Mouse (Mus musculus): ENCODE measurements at regions not wholly inside any gene's neighbourhood (a gene's known extent, or its start where the extent isn't known, plus 50 kb on each side); places are given as distances from the start of the nearest gene placed in this dataset.

DNA sequence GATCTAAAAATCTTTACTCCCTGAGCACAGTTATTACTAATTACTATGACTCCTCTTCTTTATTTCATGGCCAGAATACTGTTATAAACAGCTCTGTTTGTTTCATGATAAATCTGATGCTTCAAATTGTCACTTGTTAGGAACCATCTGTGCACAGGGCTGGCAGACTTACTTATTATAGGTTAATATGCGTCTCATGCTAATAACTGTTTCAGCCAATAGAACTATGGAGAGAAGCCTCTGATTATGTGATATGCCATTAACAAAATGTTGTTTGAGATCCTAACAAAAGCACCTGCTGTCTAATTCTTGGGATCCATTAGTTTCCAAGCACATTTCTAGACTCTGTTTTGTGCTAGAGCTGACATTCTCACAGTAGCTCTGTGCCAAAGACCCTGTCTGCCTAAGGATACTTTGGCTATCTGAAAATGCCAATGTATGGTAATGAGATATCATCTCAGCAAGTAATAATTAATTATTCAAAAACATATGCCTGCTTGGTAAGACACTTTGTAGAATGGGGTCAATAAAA is 318.1 kb downstream of the Grb14 start:
- no peak for DNase-seq

DNA sequence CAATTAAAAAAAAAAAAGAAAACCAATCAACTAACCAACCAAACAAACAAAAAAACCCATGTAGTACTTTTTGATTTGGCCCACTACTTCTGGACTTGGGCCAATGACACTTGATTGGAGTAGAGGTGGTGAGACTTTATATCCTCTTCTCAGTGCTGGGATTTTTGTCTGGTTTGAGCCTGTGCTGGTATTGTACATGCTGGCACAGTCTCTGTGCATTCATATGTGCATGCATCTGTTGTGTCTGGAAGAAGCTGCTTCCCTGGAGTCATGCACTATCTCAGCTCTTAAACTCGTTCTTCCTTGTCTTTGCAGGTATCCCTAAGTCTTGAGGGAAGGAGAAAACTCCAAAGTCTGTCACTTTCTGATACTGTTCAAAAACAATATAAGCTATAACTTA is 328.8 kb downstream of the Grb14 start:
- no peak for DNase-seq

DNA sequence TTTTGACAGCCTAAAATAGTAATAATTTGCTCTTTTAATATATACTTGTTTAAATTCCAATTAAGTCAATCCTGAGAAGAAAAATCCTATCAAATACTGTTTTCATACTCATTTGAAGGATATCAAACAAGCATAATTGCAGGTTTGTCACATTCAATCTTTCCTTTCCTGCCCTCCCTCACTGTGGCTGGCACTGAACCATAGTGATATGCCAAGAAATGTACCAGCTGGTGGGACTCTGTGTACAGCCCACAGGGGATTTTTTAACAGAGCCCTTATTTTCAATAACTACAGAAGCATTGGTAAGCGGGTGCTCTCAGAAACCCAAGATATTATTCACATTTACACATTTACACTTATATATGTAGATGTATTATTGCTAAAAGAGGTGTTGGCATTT is 333.3 kb downstream of the Grb14 start:
- no peak for DNase-seq

DNA sequence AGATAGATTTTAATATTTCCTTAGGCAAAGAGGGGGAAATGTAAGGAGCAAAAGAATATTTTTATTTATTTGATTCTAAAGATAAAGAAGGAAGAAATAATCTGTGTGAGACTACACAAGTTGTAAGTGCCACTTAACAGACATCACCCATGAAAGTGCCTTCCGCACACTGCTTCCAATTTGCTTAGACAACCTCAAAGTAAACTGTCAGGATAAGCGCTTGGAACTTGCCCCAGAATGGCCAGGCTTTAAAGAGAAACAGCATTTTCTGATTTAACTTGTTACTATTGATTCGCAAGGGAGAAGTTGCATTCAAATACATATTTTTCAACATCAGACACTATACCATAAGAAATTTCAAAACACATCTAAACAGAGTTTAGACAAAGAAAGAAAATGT is 333.8 kb downstream of the Grb14 start:
- no peak for DNase-seq

DNA sequence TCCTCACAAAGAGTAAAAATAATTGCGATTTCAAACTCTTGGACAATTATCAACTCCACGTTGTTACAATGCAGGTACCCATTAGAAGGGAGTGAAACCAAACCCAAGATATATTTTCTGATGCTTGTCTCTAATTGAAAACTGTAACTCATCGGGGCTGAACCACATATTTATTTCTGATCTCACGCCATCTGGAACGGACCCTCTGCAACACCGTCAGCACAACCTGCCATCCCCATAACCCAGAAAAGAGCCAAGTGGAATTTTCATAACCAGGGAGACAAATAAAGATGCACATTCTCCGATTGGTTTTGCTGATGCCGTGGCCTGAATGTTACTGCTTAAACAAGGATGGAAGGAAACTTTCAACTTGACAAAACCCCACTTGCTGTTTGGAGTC is 338.0 kb downstream of the Grb14 start:
- no peak for DNase-seq

DNA sequence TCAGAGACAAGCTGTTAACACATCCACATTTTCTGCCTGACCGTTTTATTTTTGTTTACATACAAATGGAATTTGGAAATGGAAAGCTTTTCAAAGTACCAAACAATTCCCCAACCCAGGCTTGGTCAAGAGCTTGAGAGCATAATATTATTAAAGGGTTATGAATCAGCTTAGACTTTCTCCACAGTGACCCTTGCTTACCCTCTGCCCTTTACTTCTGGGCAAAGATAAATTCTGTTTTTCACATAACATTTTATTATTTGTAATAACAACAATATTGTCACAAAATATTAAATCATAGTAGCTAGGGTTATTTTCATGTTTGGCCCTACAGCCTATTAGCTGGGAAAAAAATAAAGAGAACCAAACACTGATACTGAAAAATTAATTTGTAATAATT is 375.2 kb downstream of the Grb14 start:
- DNase-seq: no peak

DNA sequence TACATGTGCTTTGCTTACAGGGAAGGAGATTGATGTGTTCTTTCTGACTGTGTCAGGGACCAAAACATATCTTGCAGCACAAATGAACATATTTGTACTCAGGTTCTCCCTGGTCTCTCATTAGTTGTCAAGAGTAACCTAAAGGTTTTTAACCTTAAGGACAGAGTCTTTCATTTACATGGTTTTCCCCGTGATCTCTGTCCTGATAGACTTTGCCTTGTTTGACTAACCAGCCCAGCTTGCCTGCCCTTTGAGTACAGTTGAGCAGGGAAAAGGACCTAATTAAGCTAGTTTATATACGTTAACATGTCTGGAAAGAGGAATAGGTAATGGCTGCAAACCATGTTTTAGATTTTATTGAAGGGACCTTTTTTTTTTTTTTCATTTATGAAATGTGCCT is 407.9 kb downstream of the Grb14 start:
- no peak for DNase-seq

- no peak for DNase-seq
Measured at GRCm38 (mm10) chr2:64606864-64607263, 417.9 kb downstream of the Grb14 start.

DNA sequence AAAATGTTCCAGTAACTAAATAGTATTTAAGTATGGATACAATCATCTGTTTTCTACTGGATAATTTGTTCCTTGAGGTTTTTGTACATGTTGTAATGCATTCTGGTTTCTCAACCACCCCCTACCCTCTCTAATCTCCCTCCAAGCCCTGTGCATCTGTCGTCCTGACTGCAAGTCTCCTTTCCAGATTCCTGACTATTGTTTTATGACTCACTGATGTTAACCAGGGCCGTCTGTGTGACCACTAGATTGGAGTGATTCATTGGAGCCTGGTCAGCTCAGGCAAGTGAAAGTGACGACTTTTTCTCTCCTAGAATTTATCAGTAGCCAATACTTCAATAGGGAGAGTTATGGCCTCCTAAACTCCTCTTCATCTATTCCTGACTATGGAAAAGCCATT is 442.5 kb downstream of the Grb14 start:
- DNase-seq: no peak

DNA sequence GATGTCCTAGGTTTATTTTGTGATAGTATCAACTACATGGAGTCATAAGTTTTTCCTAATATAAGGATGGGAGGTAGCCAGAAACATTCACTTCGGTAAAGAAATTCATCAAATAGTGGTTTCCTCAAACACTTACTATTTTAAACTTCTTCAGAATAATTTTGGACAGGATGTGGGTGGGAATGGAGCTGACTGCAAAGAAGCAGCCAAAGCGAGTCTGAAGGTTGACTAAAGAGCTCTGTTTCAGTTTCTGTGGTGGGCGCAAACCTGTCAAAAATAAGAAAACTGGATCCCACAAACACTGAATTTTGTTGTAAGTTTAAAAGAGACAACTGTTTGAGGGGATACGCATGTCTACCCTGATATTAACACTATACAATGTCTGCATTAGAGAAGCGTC is 438.2 kb upstream of the Fign start:
- DNase-seq: no peak

DNA sequence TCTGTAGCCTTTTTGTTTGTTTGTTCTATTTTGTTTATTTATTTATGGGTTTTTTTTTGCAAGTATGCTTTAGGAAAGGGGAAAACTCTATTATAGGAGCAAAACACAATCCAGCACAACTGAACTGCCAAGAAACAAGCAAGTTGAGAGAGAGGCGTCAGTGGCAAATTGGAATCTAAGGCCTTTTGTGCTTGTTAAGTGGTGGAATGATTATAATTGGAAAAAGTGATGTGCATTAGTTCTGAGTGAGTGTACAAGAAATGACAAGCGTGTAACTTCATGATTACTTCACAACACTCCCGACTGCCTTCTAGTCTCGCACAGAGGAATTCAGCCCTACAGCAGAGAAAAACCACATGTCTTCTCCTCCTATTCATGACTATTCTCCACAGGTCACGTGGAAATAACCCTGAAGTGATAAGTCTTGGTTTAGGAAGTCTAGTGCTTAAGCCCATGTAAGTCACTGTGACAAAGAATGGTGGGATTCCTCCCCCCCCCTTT is 437.6 kb upstream of the Fign start:
- no peak for DNase-seq

GRCm38 (mm10) chr2:64534869-64535268 is 437.0 kb upstream of the Fign start:
- DNase-seq: no peak

- DNase-seq: no peak
Measured at GRCm38 (mm10) chr2:64534344-64534743, 436.5 kb upstream of the Fign start.

DNA sequence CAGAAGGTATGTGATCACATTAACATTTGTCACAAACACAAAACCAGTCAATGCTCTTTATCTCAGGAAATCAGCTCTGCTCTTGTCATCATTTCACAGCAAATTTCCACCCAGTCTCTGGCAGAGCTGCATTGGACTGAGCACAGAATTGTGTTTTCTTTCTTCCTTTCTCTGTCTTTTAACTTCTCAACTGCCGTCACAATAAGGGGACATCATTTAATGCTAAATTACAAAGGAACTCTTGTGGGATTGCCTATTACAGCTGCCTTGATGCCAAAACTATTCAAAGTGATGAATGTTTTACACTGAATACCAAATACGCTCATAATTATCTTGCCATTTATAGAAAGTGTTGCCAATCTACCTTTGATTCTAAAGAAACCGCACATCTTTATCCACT is 424.9 kb upstream of the Fign start:
- no peak for DNase-seq

- no peak for DNase-seq
Measured at GRCm38 (mm10) chr2:64522233-64522632, 424.4 kb upstream of the Fign start.

- no peak for DNase-seq
Measured at GRCm38 (mm10) chr2:64495725-64496124, 397.9 kb upstream of the Fign start.

DNA sequence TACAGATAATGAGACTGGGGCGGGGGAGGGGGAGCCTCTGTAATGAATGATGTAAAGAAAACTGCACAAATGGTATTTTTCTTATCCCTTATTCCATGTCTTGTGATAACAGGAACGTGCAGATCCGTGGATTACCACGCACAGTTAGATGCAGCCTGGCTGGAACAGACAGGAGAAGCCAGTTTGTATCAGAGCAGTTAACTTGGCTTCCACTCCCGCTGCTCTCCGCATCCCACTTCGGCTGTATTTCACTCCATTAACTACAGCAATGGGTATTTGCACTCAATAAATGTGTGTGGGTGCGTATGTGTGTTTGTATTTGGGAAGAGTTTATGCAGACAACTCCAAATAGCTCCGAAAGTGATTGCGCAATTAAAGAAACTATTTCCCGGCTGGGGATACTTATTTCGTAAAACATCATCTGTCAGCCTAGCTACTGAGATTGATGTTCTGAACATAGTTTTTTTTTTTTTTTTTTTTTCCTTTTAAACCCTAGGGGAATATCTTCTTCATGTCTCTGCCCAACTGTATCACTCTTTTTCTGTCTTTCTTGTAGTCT is 368.7 kb upstream of the Fign start:
- no peak for DNase-seq

DNA sequence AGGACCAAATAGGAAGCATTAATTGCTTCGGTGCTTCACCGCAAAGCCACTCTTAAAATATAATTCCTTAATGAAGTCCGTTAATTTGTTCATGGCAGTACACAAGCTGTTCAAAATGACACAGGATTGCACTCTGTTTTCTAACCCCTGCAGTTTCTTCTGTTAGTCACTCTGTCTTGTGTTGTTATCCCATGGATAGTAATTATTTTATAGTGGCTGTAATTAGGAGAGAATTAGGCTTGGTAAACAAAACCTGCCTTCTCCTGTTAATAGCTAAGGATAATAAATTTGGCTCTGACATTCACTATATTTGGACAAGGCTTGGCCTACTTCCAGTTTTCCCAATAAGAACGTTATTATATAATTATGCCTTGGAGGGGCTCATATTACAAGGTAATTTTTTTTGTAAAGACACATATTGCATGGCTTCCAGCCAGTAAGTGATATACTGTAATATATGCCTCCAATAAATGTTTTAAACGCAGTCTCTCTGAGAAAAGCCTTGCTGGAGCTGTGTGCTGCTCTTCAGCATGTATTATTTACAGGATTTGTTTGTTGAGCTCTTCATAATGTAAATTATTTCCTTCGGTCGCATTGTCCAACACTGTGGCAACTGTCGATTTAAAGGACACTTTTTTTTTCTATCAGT is 364.8 kb upstream of the Fign start:
- no peak for DNase-seq

DNA sequence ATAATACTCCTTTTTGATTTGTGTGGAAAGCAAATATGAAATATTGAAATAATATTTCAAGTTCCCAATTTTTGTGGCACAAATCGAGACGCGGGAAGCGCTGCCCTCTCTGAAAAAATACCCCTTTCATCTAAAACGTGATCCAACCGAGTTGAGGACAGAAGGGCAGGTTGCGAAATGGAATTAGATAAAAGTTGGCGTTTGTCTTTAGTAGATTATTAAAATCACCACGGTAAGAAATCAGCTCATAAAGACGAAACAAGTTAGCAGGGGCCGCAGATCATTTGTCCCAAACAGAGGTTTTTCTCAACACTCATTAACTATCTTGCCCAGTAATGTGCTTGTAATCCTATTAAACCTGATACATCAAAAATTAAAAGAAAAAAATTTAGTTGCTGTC is 364.2 kb upstream of the Fign start:
- DNase-seq: no peak

DNA sequence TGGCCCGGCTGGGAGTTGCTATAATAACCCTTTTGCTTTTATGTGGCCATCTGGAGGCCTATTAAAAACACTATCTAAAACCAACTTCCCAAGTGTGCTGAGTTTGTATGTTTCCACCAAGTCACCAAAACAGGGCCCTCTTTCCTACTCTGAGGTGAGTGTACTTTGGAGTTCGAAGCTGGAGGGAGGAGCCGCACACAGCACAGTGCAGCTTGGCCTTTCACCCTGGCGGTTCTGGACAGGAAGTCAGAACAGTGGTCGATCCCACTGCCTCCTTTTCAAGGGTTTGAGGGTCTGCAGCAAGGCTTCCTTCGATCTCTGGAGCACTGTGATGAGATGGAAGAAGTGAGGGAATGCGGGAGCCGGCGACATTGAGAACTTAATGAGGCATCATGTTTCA is 363.8 kb upstream of the Fign start:
- DNase-seq: no peak

DNA sequence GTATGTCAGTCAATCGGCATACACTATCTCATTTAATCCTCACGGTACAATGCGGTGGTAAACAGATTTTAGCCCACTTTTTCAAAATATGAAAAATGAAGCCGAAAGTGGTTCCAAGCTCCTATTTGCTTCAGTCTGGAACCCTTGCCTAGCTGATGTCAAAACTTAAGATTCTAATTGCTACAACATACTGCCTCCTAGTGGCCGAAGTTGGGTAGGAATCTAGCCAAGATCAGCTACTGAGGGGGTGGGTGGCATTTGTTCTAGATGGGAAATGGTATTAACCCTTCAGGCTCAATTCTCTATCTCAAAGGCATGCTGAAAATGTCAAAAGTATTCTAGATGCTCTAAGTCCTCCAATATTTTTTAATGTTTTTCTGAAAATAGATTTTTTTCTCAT is 360.3 kb upstream of the Fign start:
- peak; percentile 79 for DNase-seq

DNA sequence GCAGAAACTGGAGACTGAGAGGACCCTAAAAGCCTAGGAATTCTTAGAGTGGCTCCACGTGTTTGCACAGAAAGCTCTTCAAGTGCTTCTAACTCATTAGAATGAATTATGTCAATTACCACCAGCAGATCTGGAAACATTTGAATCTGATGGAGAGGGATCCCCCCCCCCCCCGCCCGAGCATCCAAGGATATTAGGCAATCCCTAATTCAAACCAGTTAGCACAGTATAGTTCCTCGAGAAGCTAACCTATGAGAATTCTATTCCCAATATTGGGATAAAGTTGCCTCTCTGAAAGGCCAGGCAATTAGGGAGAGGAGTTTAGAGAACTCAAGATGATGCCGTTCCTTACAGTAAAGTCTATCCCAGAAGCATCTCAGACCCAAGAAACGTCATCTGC is 354.9 kb upstream of the Fign start:
- DNase-seq: no peak

DNA sequence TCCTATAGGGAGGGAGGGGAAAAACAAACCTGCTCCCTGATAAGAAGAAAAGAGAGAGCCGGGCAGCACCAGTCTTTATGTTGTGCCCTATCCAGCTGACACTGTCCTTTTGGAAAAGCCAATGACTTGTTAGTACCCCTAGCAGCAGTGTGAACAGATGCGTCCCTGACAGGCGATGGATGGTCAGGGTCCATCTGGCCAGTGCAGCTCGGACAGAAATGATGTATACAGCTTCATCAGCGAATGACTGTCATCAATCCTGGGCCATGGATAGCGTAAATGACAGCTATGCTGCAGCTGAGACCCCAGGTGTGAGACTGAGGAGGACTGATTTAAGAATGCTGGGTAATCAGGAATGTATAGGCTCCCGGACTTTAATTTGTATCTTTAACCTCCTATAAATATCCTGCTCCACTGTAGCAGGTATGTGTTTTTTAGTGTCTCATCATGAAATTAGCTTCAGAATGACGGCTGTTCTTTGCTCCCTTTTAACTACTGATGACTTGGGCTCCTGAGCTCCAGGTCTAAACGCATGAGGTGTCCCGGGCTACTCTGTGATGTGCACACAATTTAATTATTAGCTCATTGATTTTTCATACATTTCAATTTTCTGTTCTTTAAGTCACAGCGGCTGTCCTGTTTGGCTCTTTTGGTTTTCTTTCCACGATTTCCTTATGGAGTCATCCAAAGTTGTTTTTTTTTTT is 353.9 kb upstream of the Fign start:
- DNase-seq: peak; percentile 34

- no peak for DNase-seq
Measured at GRCm38 (mm10) chr2:64443171-64443570, 345.3 kb upstream of the Fign start.
